ENCODE assay signal across 19 mouse cellular contexts in the genomic region with DNA sequence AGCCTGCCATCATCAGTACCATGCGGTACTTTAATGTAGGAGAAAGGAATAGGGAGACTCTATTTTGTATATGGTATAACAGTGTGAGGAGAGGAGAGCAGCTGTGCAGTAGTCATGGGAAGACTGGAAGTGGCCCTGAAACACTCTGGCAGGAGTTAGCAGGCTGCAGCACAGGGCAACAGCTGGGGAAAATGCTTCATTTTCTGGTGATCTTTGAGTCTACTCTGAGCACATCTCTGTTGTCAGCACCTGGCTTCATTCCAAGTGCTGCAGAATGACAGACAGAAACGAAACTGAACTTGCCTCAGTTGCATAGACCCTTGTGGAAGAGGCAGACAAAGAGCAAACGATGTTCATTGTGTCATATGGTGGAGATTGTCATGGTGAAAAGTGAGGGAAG.
DNase-seq lines count a peak whose midpoint lies in the region; ATAC-seq lines count a peak whose summit lies in the region.
"Had no signal": no experiment of that assay in that cellular context is flagged by ENCODE, and none has a peak within 500 bp of the region (broad histone marks: within the 10 kb centered on the region; RNA-seq: fewer than 3 reads in every experiment).

No protein-coding gene starts in this region.

- DNase-seq in gastrocnemius, postnatal 10 days = peak; percentile 5
- no peak for DNase-seq in gastrocnemius, postnatal 25 days
- peak; percentile 30 for DNase-seq in kidney, postnatal 10 days
- DNase-seq in kidney, adult 18-20 months = no peak
- DNase-seq in lung, postnatal 25 days (ENCODE audit: low spot score) = no peak
- no peak for DNase-seq in frontal cortex, postnatal 14 days (ENCODE audit: low spot score in 2 of 2)
- DNase-seq: adrenal gland, postnatal 10 days; cerebellum, adult 9-11 months; heart, adult 18-20 months; heart, postnatal 36 days; liver; lung, adult 18-20 months; thymus, adult 2 months had no signal

- peak; percentile 45; the same call in 1 of the 2 replicates for ATAC-seq in lung, embryonic 16.5 days (ENCODE audit: low read depth)
- ATAC-seq: activated CD4-positive, CD25-positive, alpha-beta regulatory T cell, adult 4 months; forebrain, embryonic 16.5 days had no signal

- H3K36me3 ChIP-seq in lung, embryonic 16.5 days (ENCODE audit: control insufficient read depth, insufficient read depth, low read length) = no peaks in the 10 kb centered on the region
- H3K36me3 ChIP-seq: embryonic facial prominence, embryonic 13.5 days; heart, embryonic 13.5 days had no signal

- H3K4me2 ChIP-seq in lung, embryonic 16.5 days (ENCODE audit: low read depth, low read length) = no peak overlapping the region
- H3K4me2 ChIP-seq: embryonic facial prominence, embryonic 13.5 days; heart, embryonic 13.5 days had no signal

- no peaks in the 10 kb centered on the region for H3K4me1 ChIP-seq in lung, embryonic 16.5 days (replicated peaks; ENCODE audit: control insufficient read depth, insufficient read depth, low read length)

- no peak overlapping the region for H3K27ac ChIP-seq in lung, embryonic 16.5 days (ENCODE audit: low read length)
- H3K27ac ChIP-seq: embryonic facial prominence, embryonic 13.5 days; heart, embryonic 13.5 days; kidney, postnatal 0 days had no signal

- no peaks in the 10 kb centered on the region for H3K27me3 ChIP-seq in lung, embryonic 16.5 days (ENCODE audit: control insufficient read depth, insufficient read depth, low read depth, low read length)
- H3K27me3 ChIP-seq: embryonic facial prominence, embryonic 13.5 days; heart, embryonic 13.5 days had no signal

- no peak overlapping the region for H3K4me3 ChIP-seq in lung, embryonic 16.5 days (ENCODE audit: low read length)
- H3K4me3 ChIP-seq: embryonic facial prominence, embryonic 13.5 days; heart, embryonic 13.5 days had no signal

- H3K9me3 ChIP-seq in lung, embryonic 16.5 days (ENCODE audit: control insufficient read depth, low read length) = no peaks in the 10 kb centered on the region
- H3K9me3 ChIP-seq: embryonic facial prominence, embryonic 13.5 days; heart, embryonic 13.5 days had no signal

- WGBS in lung, embryonic 16.5 days = 50% methylated on average over 3 of the region's 3 CpGs

- H3K9ac ChIP-seq in lung, embryonic 16.5 days (ENCODE audit: low read length) = no peak overlapping the region
- H3K9ac ChIP-seq: embryonic facial prominence, embryonic 13.5 days; heart, embryonic 13.5 days had no signal

Comparison
In these comparisons a context has a peak if more than half of its experiments do, and no peak if none do; other contexts are left out.
1. DNase-seq: peak in gastrocnemius, postnatal 10 days (single experiment) and kidney, postnatal 10 days (single experiment); none in gastrocnemius, postnatal 25 days (single experiment), kidney, adult 18-20 months (single experiment), lung, postnatal 25 days (single experiment) and frontal cortex, postnatal 14 days (0 of 2).